Mouse (Mus musculus) lung, embryonic 15.5 days (tissue): ENCODE results near the gene Hcn2. TPM values are rescaled to one million over a fixed set of nuclear protein-coding genes. Genes with fewer than 3 reads are reported as not detected.

Experiments
- ATAC-seq: fragments of 200-750 bp; cut with Nextera tagmentation; 2 replicates; pipeline ENCODE4 v1.8.0; 2017; ENCODE audit warnings: moderate number of reproducible peaks, borderline replicate concordance; ENCODE audit not compliant: low FRiP score, low TSS enrichment; ENCODE audit errors: extremely low read depth
- H3K27ac ChIP-seq: fragments of 300-500 bp; sonication (generic); 2 replicates; pipeline ENCODE4 v1.5.1; 2015; ENCODE audit warnings: moderate library complexity, mild to moderate bottlenecking, inconsistent platforms
- H3K27me3 ChIP-seq: fragments of 300-500 bp; sonication (generic); 2 replicates; pipeline ENCODE4 v1.6.1; 2015; ENCODE audit warnings: inconsistent platforms
- H3K36me3 ChIP-seq: fragments of 300-500 bp; sonication (generic); 2 replicates; pipeline ENCODE4 v1.6.1; 2015; ENCODE audit warnings: inconsistent platforms
- H3K4me1 ChIP-seq: fragments of 300-500 bp; sonication (generic); 2 replicates; pipeline ENCODE4 v1.6.1; 2015; ENCODE audit warnings: inconsistent platforms
- H3K4me2 ChIP-seq: fragments of 300-500 bp; sonication (generic); 2 replicates; pipeline ENCODE4 v1.6.1; 2015; ENCODE audit warnings: inconsistent platforms, mild to moderate bottlenecking, moderate library complexity
- H3K4me3 ChIP-seq: fragments of 300-500 bp; sonication (generic); 2 replicates; pipeline ENCODE4 v1.5.1; 2015; ENCODE audit warnings: mild to moderate bottlenecking, inconsistent platforms
- H3K9ac ChIP-seq: fragments of 300-500 bp; sonication (generic); 2 replicates; pipeline ENCODE4 v1.6.1; 2015; ENCODE audit warnings: inconsistent platforms
- H3K9me3 ChIP-seq: fragments of 300-500 bp; sonication (generic); 2 replicates; pipeline ENCODE4 v1.6.1; 2016; ENCODE audit warnings: inconsistent platforms
- WGBS: fragments of 180-500 bp; shearing (Covaris S2); methylation state at CpG from one replicate; pipeline ENCODE4 v1.1.7; 2015; 5-methylcytosine and 5-hydroxymethylcytosine counted together
- polyA plus RNA-seq: library from polyadenylated mRNA; unstranded; fragments of >200 nt; fragmentation: Nextera tagmentation; extraction: Ambion mirVana; gene quantifications from 2 replicates; pipeline ENCODE4 v1.2.1, GENCODE M21; 2015

Gene Hcn2
- polyA plus RNA-seq, 1 experiment from 2014 or later = 0.10 TPM

GRCm38 (mm10) chr10:79768400-79768799 is 52.0 kb downstream of the Hcn2 start:
- Histone ChIP-seq H3K27me3 (no peaks in the 10 kb centered on the region), H3K36me3 (no peaks in the 10 kb centered on the region), H3K4me2 (no peak overlapping the region), H3K4me3 (no peak overlapping the region), H3K9me3 (no peaks in the 10 kb centered on the region), H3K27ac (no peak overlapping the region), H3K9ac (no peak overlapping the region), H3K4me1 (peaks cover 36% of the 10 kb centered on the region)
- ATAC-seq = no peak
- 2% methylated on average over 5 of the region's 5 CpGs for WGBS

GRCm38 (mm10) chr10:79769329-79769728 is 52.9 kb downstream of the Hcn2 start:
- Histone ChIP-seq H3K4me3 (no peak overlapping the region), H3K27me3 (no peaks in the 10 kb centered on the region), H3K4me1 (peaks cover 30% of the 10 kb centered on the region), H3K9me3 (no peaks in the 10 kb centered on the region), H3K27ac (no peak overlapping the region), H3K4me2 (no peak overlapping the region), H3K36me3 (no peaks in the 10 kb centered on the region), H3K9ac (no peak overlapping the region)
- WGBS = 14% methylated on average over 4 of the region's 4 CpGs
- ATAC-seq = no peak

- Histone ChIP-seq H3K4me3 (no peak overlapping the region), H3K9me3 (no peaks in the 10 kb centered on the region), H3K36me3 (no peaks in the 10 kb centered on the region), H3K9ac (no peak overlapping the region), H3K27me3 (no peaks in the 10 kb centered on the region), H3K4me2 (no peak overlapping the region), H3K4me1 (peaks cover 19% of the 10 kb centered on the region), H3K27ac (no peak overlapping the region)
- 88% methylated on average over 3 of the region's 3 CpGs for WGBS
- no peak for ATAC-seq
Observed at GRCm38 (mm10) chr10:79772320-79772719, 55.9 kb downstream of the Hcn2 start.

DNA sequence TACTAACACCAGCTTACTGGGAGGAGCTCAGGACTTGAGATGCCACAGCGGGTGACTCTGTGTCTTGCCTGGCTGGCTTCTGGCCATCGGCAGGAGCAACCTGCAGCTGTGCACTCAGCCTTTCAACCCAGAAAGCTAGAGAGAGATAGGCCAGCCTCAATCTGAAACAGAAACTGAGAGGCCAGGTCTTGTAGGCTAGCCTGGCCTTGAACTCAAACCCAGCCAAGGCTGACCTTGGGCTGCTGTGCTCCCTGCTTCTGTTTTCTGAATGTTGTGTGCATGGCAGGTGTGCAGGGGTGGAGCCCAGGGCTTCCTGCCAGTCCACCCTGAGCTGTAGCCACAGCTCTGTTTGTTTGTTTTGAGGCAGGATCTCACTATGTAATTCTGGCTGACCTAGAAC is 56.8 kb downstream of the Hcn2 start:
- Histone ChIP-seq H3K27me3 (no peaks in the 10 kb centered on the region), H3K4me1 (peaks cover 19% of the 10 kb centered on the region), H3K4me2 (no peak overlapping the region), H3K4me3 (no peak overlapping the region), H3K27ac (no peak overlapping the region), H3K36me3 (no peaks in the 10 kb centered on the region), H3K9ac (no peak overlapping the region), H3K9me3 (no peaks in the 10 kb centered on the region)
- no peak for ATAC-seq
- 87% methylated on average over 2 of the region's 2 CpGs for WGBS

DNA sequence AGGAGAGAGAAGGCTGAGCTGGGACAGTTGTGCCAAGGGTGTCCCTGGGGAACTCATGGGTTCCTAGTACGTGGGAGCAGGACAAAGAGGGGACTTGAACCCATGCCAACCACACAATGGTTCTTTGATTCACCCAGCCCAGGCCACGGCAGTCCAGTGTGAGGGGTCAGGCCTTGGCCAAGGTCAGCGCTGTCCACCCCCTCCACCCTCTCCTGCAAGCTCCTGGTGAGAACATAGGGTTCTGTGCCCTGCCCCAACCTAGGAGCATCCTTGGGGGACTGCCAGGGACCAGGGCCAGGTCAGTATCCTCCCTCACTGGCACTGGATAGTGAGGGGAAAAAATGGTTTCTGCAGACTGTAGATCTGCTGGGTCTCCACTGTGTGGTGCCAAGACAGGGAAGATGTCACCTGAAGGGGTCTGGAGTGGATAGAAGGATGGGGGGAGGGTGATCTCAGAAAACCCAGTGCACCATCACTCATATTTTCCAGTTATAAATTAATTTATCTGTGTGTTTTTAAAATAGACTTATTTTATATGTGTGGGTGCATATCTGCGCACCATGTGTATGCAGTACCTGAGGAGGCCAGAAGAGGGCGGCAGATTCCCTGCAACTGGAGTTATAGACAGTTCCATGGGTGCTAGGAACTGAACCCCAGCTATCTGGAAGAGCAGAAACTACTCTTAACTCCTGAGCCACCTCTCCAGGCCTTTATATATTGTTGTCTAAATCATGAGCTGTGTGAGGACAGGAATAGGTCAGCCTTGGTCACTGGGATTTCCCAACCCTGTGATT is 58.2 kb downstream of the Hcn2 start:
- Histone ChIP-seq H3K27me3 (peaks cover 10% of the 10 kb centered on the region; the same call in 1 of the 2 replicates), H3K9ac (no peak overlapping the region), H3K9me3 (no peaks in the 10 kb centered on the region), H3K4me3 (no peak overlapping the region), H3K27ac (no peak overlapping the region), H3K4me2 (no peak overlapping the region), H3K4me1 (peaks cover 29% of the 10 kb centered on the region), H3K36me3 (no peaks in the 10 kb centered on the region)
- 59% methylated on average over 5 of the region's 5 CpGs for WGBS
- ATAC-seq = no peak

- Histone ChIP-seq H3K4me3 (peak within 1 kb of the TSS; percentile 54), H3K4me1 (peaks cover 44% of the 10 kb centered on the region), H3K36me3 (no peaks in the 10 kb centered on the region), H3K27me3 (peaks cover 21% of the 10 kb centered on the region; the same call in 1 of the 2 replicates), H3K4me2 (peak within 1 kb of the TSS; percentile 88), H3K27ac (peak within 1 kb of the TSS; percentile 81), H3K9me3 (no peaks in the 10 kb centered on the region), H3K9ac (peak within 1 kb of the TSS; percentile 58)
- WGBS = under 1% methylated on average over 39 of the region's 39 CpGs
- ATAC-seq = no peak
Observed at GRCm38 (mm10) chr10:79777103-79777531, 60.7 kb downstream of the Hcn2 start, which contains the start of gene Fstl3. Gene Fstl3 (plus strand): TSS chr10:79777272.

DNA sequence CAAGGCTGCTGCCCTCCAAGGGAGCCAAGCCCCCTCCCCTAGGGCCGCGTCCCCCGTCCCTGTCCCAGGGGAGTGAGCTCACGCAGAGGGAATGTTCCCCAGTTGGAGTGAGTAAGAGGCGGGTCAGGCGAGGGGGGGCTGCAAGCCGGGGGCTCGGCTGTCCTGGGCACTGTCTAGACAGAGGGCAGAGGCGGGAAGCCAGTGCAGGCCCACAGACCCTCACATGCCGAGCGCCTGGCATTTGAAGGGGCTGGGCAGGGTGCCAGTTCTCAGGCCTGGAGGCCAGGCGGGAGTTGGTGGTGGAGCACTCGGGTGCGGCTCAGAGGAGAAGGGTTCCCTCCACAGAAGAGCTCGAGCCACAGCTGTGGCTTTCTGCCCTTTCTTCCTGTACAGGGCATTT is 61.6 kb downstream of the Hcn2 start:
- Histone ChIP-seq H3K4me1 (peaks cover 44% of the 10 kb centered on the region), H3K36me3 (no peaks in the 10 kb centered on the region), H3K9ac (peak overlapping the region; percentile 58), H3K27ac (peak overlapping the region; percentile 81), H3K9me3 (no peaks in the 10 kb centered on the region), H3K27me3 (peaks cover 26% of the 10 kb centered on the region; the same call in 1 of the 2 replicates), H3K4me2 (peak overlapping the region; percentile 88), H3K4me3 (peak overlapping the region; percentile 54)
- peak; percentile 33 for ATAC-seq
- WGBS = 5% methylated on average over 15 of the region's 15 CpGs

- H3K27ac ChIP-seq = peak overlapping the region; percentile 81; the same call in 1 of the 2 replicates
- H3K4me1 ChIP-seq = peaks cover 44% of the 10 kb centered on the region
- 20% methylated on average over 2 of the region's 2 CpGs for WGBS
- ATAC-seq = no peak
- no peaks in the 10 kb centered on the region for H3K9me3 ChIP-seq
- peaks cover 31% of the 10 kb centered on the region for H3K27me3 ChIP-seq
- no peak overlapping the region for H3K4me3 ChIP-seq
- no peak overlapping the region for H3K4me2 ChIP-seq
- H3K9ac ChIP-seq = no peak overlapping the region
- no peaks in the 10 kb centered on the region for H3K36me3 ChIP-seq
Observed at GRCm38 (mm10) chr10:79779193-79779592, 62.8 kb downstream of the Hcn2 start.

GRCm38 (mm10) chr10:79779784-79780663 is 63.6 kb downstream of the Hcn2 start:
- peak overlapping the region; percentile 94 for H3K4me2 ChIP-seq
- ATAC-seq = peak; percentile 88
- H3K4me3 ChIP-seq = peak overlapping the region; percentile 48
- peaks cover 44% of the 10 kb centered on the region for H3K4me1 ChIP-seq
- peaks cover 31% of the 10 kb centered on the region for H3K27me3 ChIP-seq
- H3K27ac ChIP-seq = peak overlapping the region; percentile 63
- WGBS = 1% methylated on average over 55 of the region's 55 CpGs
- H3K9me3 ChIP-seq = no peaks in the 10 kb centered on the region
- no peak overlapping the region for H3K9ac ChIP-seq
- H3K36me3 ChIP-seq = no peaks in the 10 kb centered on the region

DNA sequence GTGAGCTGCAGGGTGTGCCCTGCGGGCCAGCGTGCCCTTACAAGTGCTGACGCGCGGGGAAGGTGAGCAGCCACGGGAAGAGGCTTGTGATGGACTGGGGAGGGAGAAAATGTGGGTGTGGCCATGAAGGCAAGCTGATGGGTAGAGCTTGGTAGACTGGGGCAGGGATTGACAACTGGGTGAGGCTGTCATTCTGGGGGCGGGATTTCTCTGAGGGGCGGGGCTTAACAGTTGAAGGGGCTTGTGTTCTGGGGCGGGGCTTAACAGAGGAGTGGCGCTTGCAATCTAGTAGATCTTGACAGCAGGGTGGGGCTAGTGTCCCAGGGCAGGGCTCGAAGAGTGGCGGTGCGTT is 64.2 kb downstream of the Hcn2 start:
- Histone ChIP-seq H3K27me3 (peaks cover 31% of the 10 kb centered on the region), H3K36me3 (no peaks in the 10 kb centered on the region), H3K9me3 (no peaks in the 10 kb centered on the region), H3K4me2 (peak overlapping the region; percentile 94), H3K4me1 (peaks cover 44% of the 10 kb centered on the region), H3K27ac (peak overlapping the region; percentile 63; the same call in 1 of the 2 replicates), H3K4me3 (peak overlapping the region; percentile 48), H3K9ac (peak overlapping the region; percentile 13; the same call in 1 of the 2 replicates)
- WGBS = 2% methylated on average over 13 of the region's 13 CpGs
- no peak; the same call in 1 of the 2 replicates for ATAC-seq

DNA sequence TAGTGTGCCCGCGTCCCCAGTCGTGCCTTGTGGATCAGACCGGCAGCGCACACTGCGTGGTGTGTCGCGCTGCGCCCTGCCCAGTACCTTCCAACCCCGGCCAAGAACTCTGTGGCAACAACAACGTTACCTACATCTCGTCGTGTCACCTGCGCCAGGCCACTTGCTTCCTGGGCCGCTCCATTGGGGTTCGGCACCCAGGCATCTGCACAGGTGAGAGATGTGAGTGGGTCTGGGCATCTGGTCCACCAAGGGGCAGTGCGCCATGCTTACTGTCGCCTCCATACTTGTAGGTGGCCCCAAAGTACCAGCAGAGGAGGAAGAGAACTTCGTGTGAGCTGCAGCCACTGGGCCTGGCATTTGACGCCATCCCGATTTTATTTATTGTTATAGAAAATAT is 64.7 kb downstream of the Hcn2 start:
- 30% methylated on average over 21 of the region's 21 CpGs for WGBS
- H3K36me3 ChIP-seq = no peaks in the 10 kb centered on the region
- peak overlapping the region; percentile 13; the same call in 1 of the 2 replicates for H3K9ac ChIP-seq
- ATAC-seq = no peak
- H3K4me3 ChIP-seq = peak overlapping the region; percentile 48
- H3K27ac ChIP-seq = no peak overlapping the region
- no peaks in the 10 kb centered on the region for H3K9me3 ChIP-seq
- peak overlapping the region; percentile 94 for H3K4me2 ChIP-seq
- peaks cover 44% of the 10 kb centered on the region for H3K4me1 ChIP-seq
- H3K27me3 ChIP-seq = peaks cover 31% of the 10 kb centered on the region
